Mouse (Mus musculus) midbrain, embryonic 13.5 days (tissue): ENCODE data around the gene Dgkz. TPM values are rescaled to one million over a fixed set of nuclear protein-coding genes. Genes with fewer than 3 reads are reported as not detected.
A peak's percentile ranks its signal among the peaks of the same experiment; 100 is the strongest.

Source experiments
- ATAC-seq: fragments of 200-750 bp; cut with Nextera tagmentation; 2 replicates; pipeline ENCODE4 v1.8.0; 2017; ENCODE audit warnings: mild to moderate bottlenecking, moderate TSS enrichment, moderate library complexity
- H3K27ac ChIP-seq: fragments of 300-500 bp; sonication (generic); 2 replicates; pipeline ENCODE4 v1.5.1; 2015; ENCODE audit warnings: inconsistent platforms, mild to moderate bottlenecking, moderate library complexity
- H3K27me3 ChIP-seq: fragments of 300-500 bp; sonication (generic); 2 replicates; pipeline ENCODE4 v1.6.1; 2015; ENCODE audit warnings: mild to moderate bottlenecking, inconsistent platforms
- H3K36me3 ChIP-seq: fragments of 300-500 bp; sonication (generic); 2 replicates; pipeline ENCODE4 v1.6.1; 2015; ENCODE audit warnings: mild to moderate bottlenecking, inconsistent platforms
- H3K4me1 ChIP-seq: fragments of 300-500 bp; sonication (generic); replicated peaks from 2 replicates; pipeline ENCODE4 v1.6.1; 2015; ENCODE audit warnings: inconsistent platforms
- H3K4me2 ChIP-seq: fragments of 300-500 bp; sonication (generic); replicated peaks from 2 replicates; pipeline ENCODE4 v1.6.1; 2015; ENCODE audit warnings: moderate library complexity, mild to moderate bottlenecking, inconsistent platforms
- H3K4me3 ChIP-seq: fragments of 300-500 bp; sonication (generic); replicated peaks from 2 replicates; pipeline ENCODE4 v1.5.1; 2015; ENCODE audit warnings: mild to moderate bottlenecking, inconsistent platforms
- H3K9ac ChIP-seq: fragments of 300-500 bp; sonication (generic); replicated peaks from 2 replicates; pipeline ENCODE4 v1.6.1; 2015; ENCODE audit warnings: mild to moderate bottlenecking, inconsistent platforms
- H3K9me3 ChIP-seq: fragments of 300-500 bp; sonication (generic); 2 replicates; pipeline ENCODE4 v1.6.1; 2016; ENCODE audit warnings: mild to moderate bottlenecking, inconsistent platforms
- WGBS: fragments of 180-500 bp; shearing (Covaris S2); methylation state at CpG from one replicate; pipeline ENCODE4 v1.1.7; 2015; 5-methylcytosine and 5-hydroxymethylcytosine counted together
- polyA plus RNA-seq: library from polyadenylated mRNA; unstranded; fragments of >200 nt; fragmentation: Nextera tagmentation; extraction: Ambion mirVana; gene quantifications from 2 replicates; pipeline ENCODE4 v1.2.1, GENCODE M21; 2015

Dgkz gene
- polyA plus RNA-seq, 1 experiment from 2014 or later = 26.4 TPM

GRCm38 (mm10) chr2:92011424-92012353 is 36.0 kb upstream of the Dgkz start:
- Histone ChIP-seq H3K4me2 (no peak overlapping the region), H3K4me1 (peaks cover 19% of the 10 kb centered on the region), H3K27me3 (peaks cover 17% of the 10 kb centered on the region), H3K36me3 (no peaks in the 10 kb centered on the region), H3K4me3 (no peak overlapping the region), H3K27ac (no peak overlapping the region), H3K9ac (no peak overlapping the region), H3K9me3 (no peaks in the 10 kb centered on the region)
- 81% methylated on average over 12 of the region's 12 CpGs for WGBS
- ATAC-seq = no peak

- WGBS = 4% methylated on average over 20 of the region's 20 CpGs
- Histone ChIP-seq H3K9ac (peak overlapping the region; percentile 56), H3K9me3 (no peaks in the 10 kb centered on the region), H3K4me2 (peak overlapping the region; percentile 68), H3K27me3 (peaks cover 24% of the 10 kb centered on the region), H3K36me3 (no peaks in the 10 kb centered on the region), H3K4me1 (peaks cover 22% of the 10 kb centered on the region), H3K27ac (no peak overlapping the region), H3K4me3 (peak overlapping the region; percentile 53)
- peak; percentile 66; the same call in 1 of the 2 replicates for ATAC-seq
These were observed 33.1 kb upstream of the Dgkz start for GRCm38 (mm10) chr2:92008623-92009404.

DNA sequence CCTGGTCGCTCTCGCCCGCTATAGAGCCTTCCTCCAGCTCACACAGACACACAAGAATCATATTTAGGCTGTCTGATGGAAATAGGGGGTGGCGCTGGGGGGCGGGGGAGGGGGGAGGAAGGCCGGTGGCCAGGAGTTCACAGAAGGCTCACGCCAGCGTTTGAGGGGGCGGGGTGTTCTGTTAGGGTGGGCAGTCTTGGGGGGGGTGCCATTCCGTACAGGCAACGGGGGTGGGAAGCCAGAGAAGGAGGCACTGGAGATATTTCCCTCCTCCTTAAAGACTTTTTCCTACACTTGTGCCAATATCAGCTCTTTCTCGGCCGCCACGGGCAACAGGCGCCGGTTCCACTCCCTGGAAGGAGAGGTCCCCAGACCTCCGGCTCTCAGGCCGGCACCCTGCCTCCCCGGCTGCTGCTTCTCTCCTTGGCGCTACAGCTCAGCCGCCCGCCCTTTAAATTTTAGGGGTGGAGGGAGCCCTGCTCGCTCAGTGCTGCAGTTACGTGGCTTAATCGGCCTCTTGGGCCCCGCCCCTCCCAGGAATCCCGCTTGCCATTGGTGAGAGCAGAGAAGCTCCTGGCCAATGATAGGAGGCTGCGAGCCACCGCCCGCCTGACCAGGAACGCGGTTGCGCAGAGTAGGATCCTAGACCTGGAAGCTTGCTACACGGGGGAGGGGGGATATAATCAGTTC is 32.4 kb upstream of the Dgkz start:
- under 1% methylated on average over 34 of the region's 34 CpGs for WGBS
- H3K4me3 ChIP-seq = peak overlapping the region; percentile 53
- H3K27me3 ChIP-seq = peaks cover 24% of the 10 kb centered on the region
- H3K36me3 ChIP-seq = no peaks in the 10 kb centered on the region
- no peaks in the 10 kb centered on the region for H3K9me3 ChIP-seq
- peak overlapping the region; percentile 62 for H3K9ac ChIP-seq
- H3K4me2 ChIP-seq = peak overlapping the region; percentile 68
- peak; percentile 99 for ATAC-seq
- H3K4me1 ChIP-seq = peaks cover 22% of the 10 kb centered on the region
- H3K27ac ChIP-seq = peak overlapping the region; percentile 59

GRCm38 (mm10) chr2:92006983-92007921 is 31.6 kb upstream of the Dgkz start:
- no peaks in the 10 kb centered on the region for H3K9me3 ChIP-seq
- H3K4me3 ChIP-seq = peak overlapping the region; percentile 53
- H3K9ac ChIP-seq = peak overlapping the region; percentile 62
- H3K4me2 ChIP-seq = peak overlapping the region; percentile 68
- H3K4me1 ChIP-seq = peaks cover 22% of the 10 kb centered on the region
- H3K27me3 ChIP-seq = peaks cover 20% of the 10 kb centered on the region
- H3K27ac ChIP-seq = peak overlapping the region; percentile 59
- peak; percentile 17; the same call in 1 of the 2 replicates for ATAC-seq
- H3K36me3 ChIP-seq = no peaks in the 10 kb centered on the region
- WGBS = under 1% methylated on average over 28 of the region's 28 CpGs

GRCm38 (mm10) chr2:92006491-92006890 is 30.8 kb upstream of the Dgkz start:
- no peak for ATAC-seq
- H3K9me3 ChIP-seq = no peaks in the 10 kb centered on the region
- peak overlapping the region; percentile 62; the same call in 1 of the 2 replicates for H3K9ac ChIP-seq
- no peaks in the 10 kb centered on the region for H3K36me3 ChIP-seq
- H3K4me1 ChIP-seq = peaks cover 22% of the 10 kb centered on the region
- 40% methylated on average over 6 of the region's 6 CpGs for WGBS
- H3K27me3 ChIP-seq = peaks cover 15% of the 10 kb centered on the region
- H3K27ac ChIP-seq = no peak overlapping the region
- peak overlapping the region; percentile 68 for H3K4me2 ChIP-seq
- H3K4me3 ChIP-seq = 0 out of 2 replicates have a peak overlapping the region, but pooled peaks have one; percentile 53

GRCm38 (mm10) chr2:92004617-92005016 is 29.0 kb upstream of the Dgkz start:
- WGBS = 81% methylated on average over 7 of the region's 7 CpGs
- no peak for ATAC-seq

DNA sequence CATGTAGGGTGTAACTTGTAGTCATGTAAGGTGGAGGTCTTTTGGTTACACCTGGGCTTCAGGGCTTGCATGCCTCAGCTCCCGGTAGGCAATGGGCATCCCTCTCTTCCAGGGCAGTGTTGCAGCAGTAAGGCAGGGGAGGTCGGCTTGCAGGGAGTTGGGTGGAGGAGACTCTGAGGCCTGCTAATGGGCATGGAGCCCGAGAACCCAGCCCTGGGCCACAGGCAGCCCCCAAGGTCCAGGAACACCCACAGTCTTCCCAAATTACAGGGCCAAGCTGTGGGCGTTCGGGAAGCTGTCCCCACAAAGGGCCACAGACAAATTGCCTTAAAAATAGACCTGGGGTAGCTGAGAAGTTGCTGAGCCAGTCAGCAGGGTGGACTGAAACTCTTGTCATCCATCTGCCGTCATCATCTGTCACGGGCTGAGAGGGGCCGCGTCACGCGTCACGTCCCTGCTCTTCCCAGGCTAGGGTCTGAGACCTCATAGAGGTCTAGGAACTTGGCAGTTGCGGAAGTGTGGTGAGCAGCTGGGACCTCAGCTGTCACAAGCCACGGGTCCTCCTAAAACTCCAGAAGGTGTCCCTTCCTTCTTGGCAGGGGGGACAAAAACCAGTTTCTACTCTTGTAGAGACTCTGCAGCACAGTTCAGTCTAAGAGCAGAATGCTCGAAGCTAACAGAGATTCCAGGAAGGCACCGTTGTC is 22.4 kb upstream of the Dgkz start:
- no peak for ATAC-seq
- H3K27me3 ChIP-seq = peaks cover 5% of the 10 kb centered on the region; the same call in 1 of the 2 replicates
- H3K36me3 ChIP-seq = no peaks in the 10 kb centered on the region
- H3K4me1 ChIP-seq = 0 out of 2 replicates have a peak, but pooled peaks cover 3% of the 10 kb centered on the region
- no peak overlapping the region for H3K27ac ChIP-seq
- H3K4me3 ChIP-seq = no peak overlapping the region
- H3K9ac ChIP-seq = no peak overlapping the region
- no peak overlapping the region for H3K4me2 ChIP-seq
- WGBS = 88% methylated on average over 16 of the region's 16 CpGs
- H3K9me3 ChIP-seq = no peaks in the 10 kb centered on the region

More at GRCm38 (mm10) chr2:92004617-92005016, 29.0 kb upstream of the Dgkz start:
- no peak overlapping the region for H3K4me2 ChIP-seq
- H3K9me3 ChIP-seq = no peaks in the 10 kb centered on the region
- H3K4me3 ChIP-seq = no peak overlapping the region
- peaks cover 12% of the 10 kb centered on the region; the same call in 1 of the 2 replicates for H3K27me3 ChIP-seq
- no peaks in the 10 kb centered on the region for H3K36me3 ChIP-seq
- peaks cover 22% of the 10 kb centered on the region for H3K4me1 ChIP-seq
- H3K9ac ChIP-seq = no peak overlapping the region
- no peak overlapping the region for H3K27ac ChIP-seq

- Histone ChIP-seq H3K36me3 (no peaks in the 10 kb centered on the region), H3K4me1 (0 out of 2 replicates have a peak, but pooled peaks cover 3% of the 10 kb centered on the region), H3K27ac (no peak overlapping the region), H3K9me3 (no peaks in the 10 kb centered on the region), H3K4me2 (no peak overlapping the region), H3K9ac (no peak overlapping the region), H3K4me3 (no peak overlapping the region), H3K27me3 (0 out of 2 replicates have a peak, but pooled peaks cover 8% of the 10 kb centered on the region)
- no peak for ATAC-seq
- WGBS = 89% methylated on average over 5 of the region's 5 CpGs
These were observed 20.3 kb upstream of the Dgkz start for GRCm38 (mm10) chr2:91996006-91996405.

GRCm38 (mm10) chr2:91993409-91993808 is 17.7 kb upstream of the Dgkz start:
- Histone ChIP-seq H3K9me3 (no peaks in the 10 kb centered on the region), H3K4me2 (no peak overlapping the region), H3K36me3 (no peaks in the 10 kb centered on the region), H3K9ac (no peak overlapping the region), H3K4me3 (no peak overlapping the region), H3K27me3 (0 out of 2 replicates have a peak, but pooled peaks cover 8% of the 10 kb centered on the region), H3K4me1 (0 out of 2 replicates have a peak, but pooled peaks cover 3% of the 10 kb centered on the region), H3K27ac (no peak overlapping the region)
- ATAC-seq = peak; percentile 34; the same call in 1 of the 2 replicates
- 50% methylated on average over 3 of the region's 3 CpGs for WGBS

DNA sequence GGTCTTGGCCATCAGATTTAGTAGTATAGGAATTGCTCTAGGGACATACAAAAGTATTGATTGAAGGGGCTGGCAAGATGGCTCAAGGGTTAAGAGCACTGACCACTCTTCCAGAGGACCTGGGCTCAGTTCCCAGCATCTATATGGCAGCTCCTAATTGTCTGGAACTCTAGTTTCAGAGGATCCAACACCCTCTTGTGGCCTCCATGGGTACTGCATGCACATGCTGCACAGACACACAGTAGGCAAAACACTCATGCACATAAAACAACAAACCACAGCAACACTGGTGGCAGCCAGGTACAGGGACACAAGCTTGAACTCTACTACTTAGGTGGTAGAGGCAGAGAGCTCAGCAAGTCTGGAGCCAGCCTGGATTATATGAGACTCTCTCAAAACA is 14.1 kb upstream of the Dgkz start:
- peaks cover 6% of the 10 kb centered on the region; the same call in 1 of the 2 replicates for H3K4me1 ChIP-seq
- no peak overlapping the region for H3K4me2 ChIP-seq
- no peaks in the 10 kb centered on the region for H3K9me3 ChIP-seq
- H3K4me3 ChIP-seq = no peak overlapping the region
- no peak overlapping the region for H3K27ac ChIP-seq
- peaks cover 16% of the 10 kb centered on the region for H3K27me3 ChIP-seq
- no peak for ATAC-seq
- H3K9ac ChIP-seq = no peak overlapping the region
- no peaks in the 10 kb centered on the region for H3K36me3 ChIP-seq
